Mouse (Mus musculus) brain, embryonic 14.5 days (tissue): Measurements from ENCODE around the gene Lrfn3. TPM values are rescaled to one million over a fixed set of nuclear protein-coding genes. Genes with fewer than 3 reads are reported as not detected.

ENCODE experiments used
- DNase-seq: peaks from one replicate; pipeline ENCODE4 v3.0.0-alpha.2; 2011; ENCODE audit warnings: low read depth
- CTCF ChIP-seq: fragments of 200-500 bp; IDR thresholded peaks from 2 replicates; pipeline ENCODE4 v1.5.1; 2012; ENCODE audit warnings: inconsistent platforms, mild to moderate bottlenecking, moderate library complexity, borderline replicate concordance; ENCODE audit not compliant: insufficient read depth, insufficient read length; ENCODE audit errors: extremely low read depth
- POLR2A ChIP-seq: fragments of 200-500 bp; IDR thresholded peaks from 2 replicates; pipeline ENCODE4 v1.6.1; 2012; ENCODE audit warnings: mild to moderate bottlenecking, inconsistent platforms, borderline replicate concordance; ENCODE audit not compliant: poor library complexity, insufficient read depth, insufficient read length, severe bottlenecking; ENCODE audit errors: extremely low read depth
- polyA plus RNA-seq: library from polyadenylated mRNA; depleted of rRNA; stranded (reverse); fragments of >200 nt; gene quantifications from 2 replicates; pipeline ENCODE4 v1.2.3, GENCODE M21; 2012

Gene Lrfn3
- polyA plus RNA-seq, 1 experiment: 39.2 TPM

GRCm38 (mm10) chr7:30324300-30324944, 38.1 kb downstream of the Lrfn3 start:
- DNase-seq: no peak
- TF ChIP-seq POLR2A: no peak
- TF ChIP-seq CTCF: no peak

GRCm38 (mm10) chr7:30323795-30324194, 38.8 kb downstream of the Lrfn3 start, which contains the start of gene Sdhaf1:
Gene Sdhaf1, minus strand, starts transcription at chr7:30323895.
- TF ChIP-seq CTCF (no peak), POLR2A (no peak)
- DNase-seq: no peak

GRCm38 (mm10) chr7:30322865-30323264, 39.7 kb downstream of the Lrfn3 start:
- TF ChIP-seq CTCF (no peak), POLR2A (no peak)
- no peak for DNase-seq

GRCm38 (mm10) chr7:30322285-30322667, 40.3 kb downstream of the Lrfn3 start:
- DNase-seq: peak; percentile 99
- TF ChIP-seq CTCF (no peak), POLR2A (peak; percentile 88; the same call in 1 of the 2 replicates)

- TF ChIP-seq CTCF (no peak), POLR2A (no peak; the same call in 1 of the 2 replicates)
- peak; percentile 83 for DNase-seq
Observed at GRCm38 (mm10) chr7:30321539-30322284, 40.9 kb downstream of the Lrfn3 start, which contains the start of gene E130208F15Rik. Gene E130208F15Rik, plus strand, starts transcription at chr7:30321740.

- TF ChIP-seq POLR2A: no peak
Observed at GRCm38 (mm10) chr7:30320946-30321345, 41.6 kb downstream of the Lrfn3 start.

GRCm38 (mm10) chr7:30318142-30318541, 44.4 kb downstream of the Lrfn3 start:
- no peak for TF ChIP-seq POLR2A
- TF ChIP-seq CTCF: no peak
- DNase-seq: no peak

More at GRCm38 (mm10) chr7:30320946-30321345, 41.6 kb downstream of the Lrfn3 start:
- no peak for DNase-seq

- TF ChIP-seq POLR2A (no peak), CTCF (no peak)
Observed at GRCm38 (mm10) chr7:30315559-30316529, 46.7 kb downstream of the Lrfn3 start.

GRCm38 (mm10) chr7:30314721-30315155, 47.8 kb downstream of the Lrfn3 start, which contains the start of gene Syne4:
Gene Syne4, plus strand, starts transcription at chr7:30314807.
- TF ChIP-seq CTCF (no peak), POLR2A (no peak)
- DNase-seq: no peak

More at GRCm38 (mm10) chr7:30315559-30316529, 46.7 kb downstream of the Lrfn3 start:
- DNase-seq: no peak

- TF ChIP-seq POLR2A (no peak), CTCF (no peak)
- DNase-seq: no peak
Observed at GRCm38 (mm10) chr7:30313666-30314320, 48.8 kb downstream of the Lrfn3 start.
